Mouse (Mus musculus) intestine, embryonic 15.5 days (tissue): ENCODE results near the gene Tex16. TPM values are rescaled to one million over a fixed set of nuclear protein-coding genes. Genes with fewer than 3 reads are reported as not detected.

Experiments used
- ATAC-seq: fragments of 200-750 bp; cut with Nextera tagmentation; 2 replicates; pipeline ENCODE4 v1.8.0; 2017; ENCODE audit warnings: moderate TSS enrichment, moderate library complexity
- H3K27ac ChIP-seq: fragments of 300-500 bp; sonication (generic); 2 replicates; pipeline ENCODE4 v1.5.1; 2015; ENCODE audit warnings: mild to moderate bottlenecking, inconsistent platforms
- H3K27me3 ChIP-seq: fragments of 300-500 bp; sonication (generic); replicated peaks from 2 replicates; pipeline ENCODE4 v1.6.1; 2015; ENCODE audit warnings: inconsistent platforms
- H3K36me3 ChIP-seq: fragments of 300-500 bp; sonication (generic); 2 replicates; pipeline ENCODE4 v1.6.1; 2015; ENCODE audit warnings: inconsistent platforms
- H3K4me1 ChIP-seq: fragments of 300-500 bp; sonication (generic); replicated peaks from 2 replicates; pipeline ENCODE4 v1.6.1; 2015; ENCODE audit warnings: inconsistent platforms
- H3K4me2 ChIP-seq: fragments of 300-500 bp; sonication (generic); replicated peaks from 2 replicates; pipeline ENCODE4 v1.6.1; 2015; ENCODE audit warnings: mild to moderate bottlenecking, inconsistent platforms
- H3K4me3 ChIP-seq: fragments of 300-500 bp; sonication (generic); replicated peaks from 2 replicates; pipeline ENCODE4 v1.5.1; 2015; ENCODE audit warnings: inconsistent platforms
- H3K9ac ChIP-seq: fragments of 300-500 bp; sonication (generic); 2 replicates; pipeline ENCODE4 v1.6.1; 2015; ENCODE audit warnings: inconsistent platforms
- H3K9me3 ChIP-seq: fragments of 300-500 bp; sonication (generic); 2 replicates; pipeline ENCODE4 v1.6.1; 2016; ENCODE audit warnings: inconsistent platforms
- WGBS: fragments of 180-500 bp; shearing (Covaris S2); methylation state at CpG from one replicate; pipeline ENCODE4 v1.1.7; 2015; 5-methylcytosine and 5-hydroxymethylcytosine counted together
- polyA plus RNA-seq: library from polyadenylated mRNA; unstranded; fragments of >200 nt; fragmentation: Nextera tagmentation; extraction: Ambion mirVana; gene quantifications from 2 replicates; pipeline ENCODE4 v1.2.1, GENCODE M21; 2015

Tex16 gene
- 0.10 and 0.21 TPM in 2 replicates for polyA plus RNA-seq

GRCm38 (mm10) chrX:112010707-112011106 is at the start of gene Tex16:
TSS of gene Tex16 (plus strand) at chrX:112011007.
- Histone ChIP-seq H3K27me3 (no peaks in the 10 kb centered on the region), H3K4me3 (no peak within 1 kb of the TSS), H3K4me1 (no peaks in the 10 kb centered on the region), H3K4me2 (no peak within 1 kb of the TSS), H3K9ac (no peak within 1 kb of the TSS), H3K36me3 (no peaks in the 10 kb centered on the region), H3K9me3 (no peaks in the 10 kb centered on the region), H3K27ac (no peak within 1 kb of the TSS)
- no peak for ATAC-seq

- H3K27ac ChIP-seq, result no peak overlapping the region
- no peak for ATAC-seq
- 37% methylated on average over 1 of the region's 1 CpGs for WGBS
- H3K4me1 ChIP-seq, result no peaks in the 10 kb centered on the region
- no peaks in the 10 kb centered on the region for H3K27me3 ChIP-seq
- H3K4me3 ChIP-seq, result no peak overlapping the region
- H3K4me2 ChIP-seq, result no peak overlapping the region
- no peaks in the 10 kb centered on the region for H3K9me3 ChIP-seq
- H3K36me3 ChIP-seq, result no peaks in the 10 kb centered on the region
- H3K9ac ChIP-seq, result no peak overlapping the region
Measured at GRCm38 (mm10) chrX:111999661-112000060, 11.1 kb upstream of the Tex16 start.

Other genes starting within 250 kb of the Tex16 start
- gene Gm45194, start 119.6 kb upstream of the Tex16 start, polyA plus RNA-seq, result 0.41 TPM in 1 of 2 replicates, not detected in the other
- gene 4933403O08Rik, start 228.0 kb downstream of the Tex16 start, polyA plus RNA-seq, result not detected in 2 replicates